Mouse (Mus musculus) inflammation-experienced regulatory T-cells, adult 6 months (primary cell): ENCODE data around the gene Fbxl17. TPM values are rescaled to one million over a fixed set of nuclear protein-coding genes. Genes with fewer than 3 reads are reported as not detected.

Experiments
- ATAC-seq: one replicate; pipeline ENCODE4 v1.8.0; 2017
- polyA plus RNA-seq, 3 experiments: library from polyadenylated mRNA; unstranded; fragments of 100-300 nt; shearing (Covaris generic); gene quantifications; one replicate each; pipeline ENCODE4 v1.2.1; 2017

The Fbxl17 gene
- polyA plus RNA-seq, 3 experiments from 2014 or later = 6.2 to 10.4 (median 6.8) TPM

DNA sequence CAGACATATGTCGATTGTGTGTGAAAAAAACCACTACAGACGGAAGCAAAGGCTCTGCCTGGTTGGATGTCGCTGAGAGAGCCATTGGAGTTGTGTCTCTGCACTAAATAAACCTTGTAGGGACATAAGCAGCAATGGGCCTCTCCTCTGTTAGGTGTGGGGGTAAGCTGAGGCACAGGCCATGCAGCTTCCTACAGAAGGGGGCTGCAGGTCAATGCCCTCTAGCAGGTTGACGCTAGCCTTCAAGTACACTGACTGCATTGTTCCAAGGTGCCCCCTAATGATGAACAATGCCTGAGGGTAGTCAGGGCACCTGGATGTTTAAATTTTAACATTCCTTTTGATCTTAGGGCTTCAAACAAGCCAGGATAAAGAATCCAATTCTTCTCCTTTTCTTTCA is 291.5 kb downstream of the Fbxl17 start:
- ATAC-seq = no peak

DNA sequence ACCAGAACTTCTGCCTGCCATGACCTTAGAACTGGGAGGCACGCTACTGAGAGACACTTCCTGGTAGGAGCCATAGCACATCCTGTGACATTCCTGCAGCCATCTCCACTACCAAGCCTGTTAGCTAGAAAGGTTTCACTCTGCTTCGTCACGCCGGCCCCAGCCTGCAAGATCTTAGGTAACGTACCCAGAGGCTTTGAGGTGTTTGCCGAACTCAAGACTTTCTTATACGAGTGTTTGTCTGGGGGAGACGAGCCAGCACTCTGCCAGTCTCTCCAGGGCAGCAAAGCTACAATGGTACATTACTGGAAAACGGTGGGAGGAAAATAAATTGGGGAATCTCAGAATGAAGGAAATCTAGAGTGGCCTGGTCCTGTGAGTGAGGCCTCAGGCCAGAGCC is 292.1 kb downstream of the Fbxl17 start:
- ATAC-seq = no peak

DNA sequence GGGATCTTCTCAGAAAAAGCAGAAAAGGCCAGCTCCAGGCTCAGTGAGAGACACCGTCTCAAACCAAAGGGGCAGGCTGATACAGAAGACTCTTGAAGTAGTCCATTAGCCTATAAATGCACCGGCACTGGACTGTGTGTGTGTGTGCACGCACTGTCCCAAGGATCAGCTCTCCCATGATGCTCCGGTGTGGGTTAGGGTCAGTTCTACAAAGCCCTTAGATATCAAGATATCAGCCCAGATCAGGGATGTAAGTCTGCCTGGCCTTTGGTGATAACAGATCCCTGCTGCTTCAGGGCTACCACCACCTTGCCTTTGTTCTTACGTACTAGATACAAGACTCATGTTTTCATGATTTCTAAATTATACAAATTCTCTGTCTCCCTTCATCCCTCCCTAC is 294.5 kb downstream of the Fbxl17 start:
- no peak for ATAC-seq

DNA sequence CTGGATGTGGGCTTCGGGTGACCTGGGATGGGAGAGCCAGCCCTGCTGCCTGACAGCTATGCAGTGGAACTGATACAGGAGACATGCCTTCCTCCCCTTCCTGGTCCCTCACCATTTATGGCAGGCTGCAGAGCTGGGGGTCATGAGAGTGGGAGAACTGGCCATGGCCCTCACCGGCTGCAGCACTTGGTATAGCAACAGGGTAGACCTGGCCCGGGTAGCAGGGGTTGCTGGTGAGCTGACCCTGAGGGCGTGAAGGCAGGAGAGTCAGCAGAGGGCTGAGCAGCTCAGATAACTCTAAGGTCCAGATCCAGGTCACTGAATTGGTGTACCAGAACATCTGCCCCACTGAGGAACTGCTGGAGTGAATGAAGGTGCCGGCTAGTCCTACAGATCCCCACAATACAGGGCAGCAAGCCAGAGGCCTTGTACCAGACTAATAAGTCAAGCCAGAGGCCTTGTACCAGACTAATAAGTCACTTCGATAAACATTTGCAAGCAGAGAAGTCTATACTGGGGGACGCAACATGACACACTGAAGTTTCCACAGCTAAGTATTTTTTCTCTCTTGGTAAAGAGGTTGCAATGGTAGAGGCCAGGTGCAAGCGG is 296.1 kb downstream of the Fbxl17 start:
- no peak for ATAC-seq

DNA sequence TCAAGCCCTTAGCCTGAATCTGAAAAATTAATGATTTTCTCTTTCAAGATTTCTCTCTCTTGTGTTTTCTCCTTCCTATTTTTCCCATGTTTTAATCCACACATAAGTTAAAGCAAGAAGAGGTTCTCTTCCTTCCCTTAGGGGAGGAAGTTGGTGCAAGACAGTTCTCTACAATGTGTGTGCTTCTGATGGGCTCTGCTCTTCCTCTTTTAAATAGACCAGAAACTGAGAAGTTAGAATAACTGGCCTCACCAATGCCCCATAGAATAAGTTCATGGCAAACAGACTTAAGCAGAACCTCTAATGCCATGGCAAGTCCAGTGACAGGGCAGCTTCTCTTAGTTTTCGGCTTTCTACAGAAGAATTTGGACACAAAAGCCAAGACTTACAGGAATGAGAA is 301.1 kb downstream of the Fbxl17 start:
- no peak for ATAC-seq

DNA sequence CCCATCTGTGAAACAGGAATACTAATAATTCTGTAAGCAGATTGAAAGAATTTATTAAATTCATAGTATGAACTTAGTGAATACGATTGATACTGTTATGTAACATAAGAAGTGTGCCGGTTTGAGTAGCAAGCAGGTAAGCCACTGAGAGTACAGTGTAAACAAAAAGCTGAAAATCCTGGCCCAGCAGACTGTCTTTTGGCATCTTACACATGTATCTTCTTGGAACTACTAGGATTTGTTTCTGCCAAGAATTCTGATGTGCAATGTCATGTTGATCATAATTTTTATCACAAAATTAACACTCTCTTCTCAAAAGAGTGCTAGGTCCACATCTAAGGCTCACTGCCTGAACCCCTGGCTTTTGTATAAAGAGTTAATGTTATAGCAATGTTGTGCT is 304.3 kb downstream of the Fbxl17 start:
- no peak for ATAC-seq

DNA sequence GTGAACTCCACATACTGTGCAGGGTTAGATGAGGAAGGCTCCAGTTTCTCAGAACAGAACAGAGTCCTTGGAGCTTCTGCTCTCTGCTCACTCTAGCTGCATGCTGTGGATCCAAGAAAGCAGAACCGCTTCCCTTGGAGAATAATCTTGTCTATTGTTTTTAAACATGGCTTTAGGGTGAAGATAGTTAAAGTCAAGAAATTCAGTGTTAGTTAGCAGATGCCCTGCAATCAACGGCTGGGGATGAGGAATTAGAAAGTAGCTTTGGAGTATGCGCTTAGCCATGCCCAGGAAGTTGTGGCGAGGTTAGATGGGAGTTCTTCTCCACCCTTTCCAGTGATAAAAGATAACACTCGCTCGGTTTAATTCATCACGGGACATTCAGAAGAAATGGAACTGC is 306.6 kb downstream of the Fbxl17 start:
- ATAC-seq = no peak

DNA sequence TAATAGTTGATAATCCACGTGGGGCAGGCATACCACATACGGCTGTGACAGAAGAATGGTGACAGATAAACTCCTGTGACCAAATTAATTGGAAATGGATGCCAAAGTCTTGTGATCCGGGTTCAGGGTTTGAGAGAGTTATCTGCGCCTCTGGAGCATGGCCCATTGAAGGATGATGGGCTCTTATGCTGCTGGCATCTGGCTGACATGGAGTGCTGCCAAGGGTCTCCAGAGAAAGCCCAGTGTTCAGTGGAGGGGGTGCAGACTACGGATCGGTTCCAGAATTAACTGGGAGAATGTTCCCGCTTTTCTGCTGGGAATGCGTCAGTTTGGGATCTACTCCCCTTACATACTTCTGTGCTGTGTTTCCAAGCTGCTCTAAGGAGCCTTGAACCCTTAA is 308.5 kb downstream of the Fbxl17 start:
- no peak for ATAC-seq

DNA sequence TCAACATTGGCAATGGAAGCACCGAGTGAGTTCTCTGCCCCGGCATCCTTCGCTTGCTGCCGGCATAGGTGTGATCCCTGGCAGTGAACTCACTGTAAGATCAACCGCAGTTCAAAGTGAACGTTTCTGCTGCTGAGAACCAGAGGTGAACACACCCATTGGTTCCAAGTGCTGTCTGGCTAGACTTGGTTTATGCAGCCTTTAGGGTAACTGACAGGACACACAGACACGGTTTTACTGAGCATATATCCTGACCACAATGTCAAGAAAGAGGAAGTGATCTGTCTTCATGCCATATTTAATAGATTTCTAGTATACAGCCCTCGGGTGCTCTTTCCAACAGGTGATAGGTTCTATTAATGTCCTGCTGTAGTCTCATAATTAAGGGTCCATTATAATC is 310.5 kb downstream of the Fbxl17 start:
- no peak for ATAC-seq

DNA sequence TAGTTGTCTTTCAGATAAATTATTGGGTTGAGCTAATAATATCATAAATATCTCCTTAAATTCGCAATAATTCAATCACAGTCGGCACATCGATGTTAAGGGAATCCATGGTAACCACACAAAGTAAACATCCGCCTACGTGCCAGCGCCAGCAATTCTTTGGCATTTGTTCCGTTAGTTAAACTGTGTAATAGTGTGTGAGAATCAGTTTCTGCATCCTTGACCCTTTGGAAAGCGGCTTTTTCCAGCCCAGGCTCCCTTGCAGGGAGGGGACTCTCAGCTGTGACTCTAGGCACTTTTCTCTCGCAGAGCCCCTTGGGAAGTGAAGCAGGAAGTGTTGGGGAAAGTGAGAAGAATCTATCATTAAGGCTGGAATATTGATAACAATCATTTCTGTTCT is 314.3 kb downstream of the Fbxl17 start:
- ATAC-seq = no peak

DNA sequence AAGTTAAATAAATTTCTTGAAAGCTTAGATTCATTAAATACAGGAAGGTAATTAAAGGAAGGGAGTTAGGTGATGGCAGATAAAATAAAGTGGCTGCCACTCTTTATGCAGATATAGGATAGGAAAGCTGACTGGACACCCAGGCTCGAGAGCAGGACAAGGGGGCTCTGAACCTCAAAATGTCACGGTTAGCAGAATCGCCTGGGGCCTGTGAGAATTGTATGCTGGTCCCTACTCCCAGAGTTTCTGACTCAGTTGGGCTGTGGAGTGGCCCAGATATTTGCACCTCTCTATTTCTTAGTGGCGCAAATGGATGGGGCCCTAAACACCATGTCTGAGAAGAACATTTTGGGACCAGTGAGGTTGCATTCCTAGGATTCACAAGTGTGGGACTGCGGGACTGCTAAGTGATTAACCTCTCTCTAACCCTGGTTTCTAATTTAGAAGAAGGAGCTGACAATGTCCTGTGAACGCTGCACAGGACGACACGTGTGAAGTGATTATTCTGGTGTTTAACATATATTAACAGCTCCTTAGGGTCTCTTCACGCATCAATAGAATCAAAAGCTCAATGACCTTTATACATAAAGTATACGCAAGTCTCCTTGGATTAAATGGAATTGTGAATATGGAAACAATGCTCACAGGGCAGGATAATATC is 314.8 kb downstream of the Fbxl17 start:
- no peak for ATAC-seq

DNA sequence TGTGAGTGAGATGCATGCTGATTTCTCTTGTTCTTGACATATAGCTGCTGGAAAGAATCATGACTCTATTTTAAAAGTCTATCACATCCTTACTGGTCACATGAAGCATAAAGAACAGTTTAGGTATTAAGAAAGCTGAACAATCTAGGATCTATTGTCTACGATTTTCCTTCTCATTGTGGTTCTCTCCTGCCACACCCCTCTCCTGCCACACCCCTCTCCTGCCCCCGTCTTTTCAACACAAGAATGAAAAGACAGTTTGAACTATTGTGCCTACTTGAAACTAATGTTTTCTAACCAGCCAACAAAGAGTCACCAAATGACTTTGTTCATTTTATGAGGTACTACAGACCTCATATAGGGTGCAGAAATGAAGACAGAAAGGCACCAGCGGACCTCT is 316.4 kb downstream of the Fbxl17 start:
- ATAC-seq = no peak

DNA sequence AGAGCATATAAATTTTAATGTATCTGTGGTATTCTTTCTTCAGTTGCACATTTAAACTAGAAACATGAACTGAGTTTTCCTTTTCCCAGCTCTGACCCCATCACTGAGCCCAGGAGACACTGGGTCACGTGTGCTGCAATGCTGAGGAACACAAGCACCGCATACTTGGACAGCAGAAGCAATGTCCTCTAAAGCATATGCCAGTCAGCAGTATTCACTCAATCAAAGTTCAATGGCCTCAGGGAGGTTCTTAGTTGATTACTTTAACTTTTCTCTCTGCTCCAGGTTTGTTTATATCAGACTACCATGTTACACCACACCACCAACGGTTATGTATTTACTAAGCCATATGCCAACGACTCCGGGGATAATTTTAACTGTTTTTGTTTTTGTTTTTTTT is 318.2 kb downstream of the Fbxl17 start:
- ATAC-seq = no peak

DNA sequence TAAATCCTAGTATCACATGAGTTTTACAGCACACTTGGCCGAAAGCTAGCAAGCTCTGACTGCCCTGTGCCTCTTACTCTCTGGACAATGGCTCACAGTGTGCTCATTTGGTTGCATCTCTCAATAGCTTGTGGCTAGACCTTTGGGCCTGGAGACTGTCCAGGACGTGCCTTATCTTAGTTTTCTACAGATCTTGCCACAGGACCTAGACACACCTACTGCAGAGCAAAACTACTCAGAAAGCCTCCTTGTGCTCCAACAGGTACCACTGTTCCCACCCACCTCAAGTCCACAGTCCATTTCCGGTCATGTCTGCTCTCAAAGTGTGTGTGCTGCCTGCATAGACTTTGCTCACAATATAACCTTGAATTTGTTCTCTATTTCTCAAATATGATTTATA is 319.8 kb downstream of the Fbxl17 start:
- ATAC-seq = no peak

DNA sequence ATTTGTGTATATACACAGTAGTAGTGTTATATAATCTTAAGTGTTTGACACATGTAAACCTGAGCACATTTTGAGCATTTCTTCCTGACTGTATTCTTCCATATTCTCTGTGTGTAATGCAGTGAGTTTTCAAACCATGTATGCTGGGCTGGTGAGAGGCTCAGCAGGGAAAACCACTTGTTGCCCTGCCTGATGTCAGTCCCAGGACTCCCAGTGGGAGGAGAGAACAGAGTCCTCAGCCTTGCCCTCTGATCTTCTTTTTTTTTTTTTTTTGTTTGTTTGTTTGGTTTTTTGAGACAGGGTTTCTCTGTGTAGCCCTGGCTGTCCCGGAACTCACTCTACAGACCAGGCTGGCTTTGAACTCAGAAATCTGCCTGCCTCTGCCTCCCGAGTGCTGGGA is 321.5 kb downstream of the Fbxl17 start:
- ATAC-seq = no peak

DNA sequence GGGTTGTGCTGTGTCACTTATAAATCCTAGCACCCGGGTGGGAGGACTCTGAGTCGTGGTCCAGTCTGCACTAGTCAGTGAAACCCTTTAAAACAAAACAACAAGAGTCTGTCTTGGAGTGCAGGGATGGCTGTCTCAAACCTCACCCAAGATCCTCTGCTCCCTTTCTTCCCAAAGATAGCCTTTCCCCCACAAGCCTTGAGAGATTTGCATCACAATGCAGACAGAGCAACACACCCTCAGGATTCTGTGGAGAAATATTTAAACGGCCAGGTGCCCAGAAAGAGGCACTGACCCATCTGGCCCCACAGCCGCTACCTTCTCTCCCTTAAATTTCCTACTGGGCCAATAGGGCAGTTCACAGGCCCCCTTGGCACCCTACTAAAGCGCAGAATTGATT is 323.4 kb downstream of the Fbxl17 start:
- no peak for ATAC-seq

DNA sequence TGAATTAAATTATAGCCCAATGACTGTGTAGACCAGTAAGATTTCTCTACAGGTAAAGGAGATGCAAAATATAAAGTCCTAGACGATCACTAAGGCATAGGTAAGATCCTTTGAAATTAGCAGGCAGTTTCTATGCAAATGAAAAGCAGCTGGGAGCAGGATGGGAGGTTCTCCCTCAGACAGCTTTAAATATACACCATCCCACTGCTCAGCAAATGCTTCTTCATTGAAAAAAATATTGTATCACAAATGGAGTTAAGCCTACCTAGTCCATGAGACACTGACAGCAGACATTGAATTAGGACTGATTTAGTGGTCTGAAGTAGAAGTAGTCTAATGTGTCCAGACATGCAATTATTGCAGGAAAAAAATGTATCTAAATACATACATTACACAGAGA is 327.1 kb downstream of the Fbxl17 start:
- no peak for ATAC-seq

DNA sequence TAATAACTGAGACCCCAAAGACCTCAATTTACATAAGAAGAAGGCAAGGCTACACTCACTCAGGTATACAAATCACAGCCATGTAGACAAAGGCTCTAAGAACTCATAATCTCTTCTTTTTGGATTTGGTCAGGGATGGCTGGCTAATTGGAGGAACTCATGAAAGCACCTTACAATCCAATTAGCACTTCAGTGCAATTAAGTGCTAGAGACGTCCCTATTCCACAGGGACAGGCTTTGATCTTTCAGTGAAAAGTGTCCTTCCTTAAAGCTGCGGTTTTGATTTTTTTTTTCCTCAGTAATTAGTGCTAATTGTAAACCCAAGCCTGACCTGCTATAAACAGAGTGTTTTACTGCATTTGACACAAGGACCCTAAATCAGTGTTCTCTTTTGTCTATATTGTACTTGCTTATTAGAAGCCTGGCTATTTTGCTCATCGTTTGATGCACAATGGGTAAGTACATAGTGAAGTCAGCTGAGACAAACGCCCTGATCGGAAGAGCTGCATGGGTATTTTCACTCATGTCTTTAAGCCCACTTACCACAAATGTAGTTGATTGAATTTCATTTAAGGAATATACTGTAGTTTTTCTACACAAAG is 327.8 kb downstream of the Fbxl17 start:
- ATAC-seq = no peak

DNA sequence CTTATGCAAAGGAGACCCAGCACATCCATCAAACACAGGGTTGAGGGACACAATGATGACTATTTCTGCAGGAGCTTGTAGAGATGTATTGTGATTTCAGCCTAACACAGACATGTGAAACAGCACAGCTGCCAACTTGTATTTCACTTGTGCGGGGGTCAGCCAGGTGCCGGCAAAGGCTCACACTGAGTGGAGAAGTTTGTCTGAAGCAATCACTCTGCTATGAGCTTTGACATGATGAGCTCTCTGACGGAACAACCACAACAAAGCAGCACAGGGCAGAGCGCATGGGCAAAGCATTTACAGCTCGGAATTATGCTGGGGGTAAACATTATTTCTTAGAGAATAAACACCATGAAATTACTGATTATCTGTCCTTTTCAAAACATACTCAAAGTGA is 328.6 kb downstream of the Fbxl17 start:
- no peak for ATAC-seq

DNA sequence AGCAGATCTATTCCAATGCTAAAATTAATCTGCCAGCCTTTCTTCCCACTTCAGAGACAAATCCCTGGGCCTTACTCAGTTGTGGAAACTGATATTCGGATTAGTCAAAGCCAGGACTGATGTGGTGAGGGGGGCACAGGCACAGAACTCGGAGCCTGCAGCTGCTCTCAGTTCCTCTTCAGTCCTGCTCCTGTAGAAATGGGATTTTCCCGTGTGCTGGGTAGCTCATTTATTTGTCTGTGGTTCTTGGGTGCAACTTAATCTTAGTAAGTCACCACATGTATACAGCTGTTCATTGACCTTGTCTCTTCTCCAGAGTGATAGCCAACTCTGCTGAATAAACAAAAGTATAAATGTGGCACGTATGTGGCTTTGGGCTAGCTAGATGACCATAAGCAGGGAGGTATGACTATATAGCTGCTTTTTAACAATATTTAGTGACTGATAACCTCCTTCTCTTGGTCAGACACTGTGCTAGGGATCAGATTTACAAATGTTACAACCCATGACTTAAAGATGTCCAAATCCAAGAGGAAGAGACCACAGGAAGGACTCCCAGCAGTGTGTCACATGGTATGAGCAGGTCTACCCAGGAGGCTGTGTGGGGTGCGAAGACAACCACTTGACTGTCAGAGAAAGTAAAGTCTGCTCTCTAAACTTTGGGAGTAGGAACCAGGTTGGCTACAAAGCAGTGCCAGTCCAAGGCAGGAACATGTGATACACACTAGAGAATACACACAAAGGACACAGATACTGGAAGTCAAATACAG is 331.6 kb downstream of the Fbxl17 start:
- no peak for ATAC-seq

DNA sequence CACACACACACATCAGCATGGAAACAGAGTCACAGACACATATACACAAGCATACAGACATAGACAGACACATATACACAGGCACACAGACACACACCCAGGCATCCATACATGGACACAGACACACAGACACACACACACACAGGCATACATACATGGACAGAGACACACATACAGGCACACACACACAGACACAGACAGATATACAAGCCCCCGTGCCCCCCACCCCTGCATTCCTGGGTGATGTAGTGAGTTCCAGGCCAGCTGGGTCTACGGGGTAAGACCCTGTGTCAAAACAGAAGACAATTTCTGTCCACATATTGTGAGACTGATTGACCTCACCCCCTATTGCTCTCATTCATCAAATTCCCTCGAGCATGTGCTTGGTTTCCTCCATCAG is 332.6 kb downstream of the Fbxl17 start:
- ATAC-seq = no peak

DNA sequence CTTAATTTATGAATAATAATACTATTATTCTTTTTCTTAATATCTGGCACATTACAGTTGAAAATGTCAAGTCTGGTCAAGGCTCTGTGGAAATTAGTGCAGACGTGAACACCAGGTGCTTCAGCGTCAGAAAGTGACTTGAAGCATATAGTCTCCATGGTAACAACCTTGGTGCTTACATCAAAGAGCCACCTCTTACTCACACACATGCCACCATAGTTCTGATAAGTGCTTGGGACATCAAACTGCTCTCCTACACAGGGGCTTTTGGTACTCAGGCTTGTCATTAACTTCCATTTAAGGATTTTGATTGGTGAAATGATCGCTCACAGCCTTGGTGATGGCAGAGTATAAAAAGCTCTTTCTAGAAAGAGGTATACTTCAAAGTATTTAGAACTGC is 333.1 kb downstream of the Fbxl17 start:
- no peak for ATAC-seq

DNA sequence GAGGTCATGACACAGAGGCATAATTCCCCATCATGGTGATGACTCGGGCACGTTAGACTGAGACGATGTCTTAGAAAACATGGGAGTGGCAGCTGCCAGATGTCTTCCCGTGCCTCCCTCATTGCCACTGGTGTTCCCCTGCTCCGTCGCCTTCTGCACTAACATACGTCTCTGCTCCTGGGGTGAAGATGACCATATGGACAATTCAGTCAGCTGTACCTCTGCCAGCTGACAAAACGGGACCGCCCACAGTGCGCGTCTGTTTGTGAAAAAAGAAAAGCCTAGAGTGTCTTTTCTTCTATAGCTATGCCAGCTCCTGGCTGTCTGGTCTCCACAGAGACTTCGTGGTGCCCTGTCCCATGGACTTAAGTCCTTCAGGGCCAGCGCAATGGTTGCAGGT is 334.0 kb downstream of the Fbxl17 start:
- no peak for ATAC-seq

DNA sequence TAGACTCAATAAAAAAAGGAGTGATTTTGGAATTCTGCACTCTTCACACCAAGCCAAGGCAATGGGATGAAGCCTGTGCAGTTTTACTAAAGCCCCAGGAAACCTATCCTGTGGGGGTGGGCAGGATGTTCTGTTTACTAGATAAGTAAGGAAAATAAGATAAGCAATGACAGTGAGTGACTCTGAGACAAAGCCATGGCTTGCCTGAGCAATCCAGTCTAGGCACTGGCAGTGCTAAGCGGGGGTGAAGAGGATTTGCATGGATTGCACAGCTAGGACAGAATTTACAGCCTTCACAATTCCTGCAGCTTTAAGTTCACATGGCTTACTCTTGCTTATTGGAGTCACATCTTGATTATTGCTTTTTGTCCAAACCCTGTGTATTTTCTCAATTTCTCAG is 335.5 kb downstream of the Fbxl17 start:
- no peak for ATAC-seq
